Comparison of ENCODE assay signal across 20 mouse cellular contexts in genomic region chr15:23037561-23037960, GRCm38 (mm10).
DNase-seq lines count a peak whose midpoint lies in the region; ATAC-seq and TF ChIP-seq lines count a peak whose summit lies in the region.
"Had no signal": no experiment of that assay in that cellular context is flagged by ENCODE, and none has a peak within 500 bp of the region (broad histone marks: within the 10 kb centered on the region; RNA-seq: fewer than 3 reads in every experiment).

No protein-coding gene starts in this region.

- no peak overlapping the region for H3K9ac ChIP-seq in forebrain, postnatal 0 days
- H3K9ac ChIP-seq in forebrain, embryonic 11.5 days (ENCODE audit: low read length) = no peak overlapping the region
- no peak overlapping the region for H3K9ac ChIP-seq in stomach, embryonic 14.5 days (replicated peaks; ENCODE audit: low read depth, low read length)
- H3K9ac ChIP-seq in stomach, postnatal 0 days (ENCODE audit: low read length) = no peak overlapping the region
- peak overlapping the region; percentile 55 for H3K9ac ChIP-seq in hindbrain, embryonic 15.5 days
- H3K9ac ChIP-seq in neural tube, embryonic 15.5 days (replicated peaks) = peak overlapping the region; percentile 51; the same call in 1 of the 2 replicates
- H3K9ac ChIP-seq: embryonic facial prominence, embryonic 12.5 days; heart, embryonic 12.5 days; limb, embryonic 12.5 days; liver, embryonic 15.5 days had no signal

- TF ChIP-seq EP300 in stomach, postnatal 0 days (optimal IDR thresholded peaks at IDR 0.05) = no peak

- H3K27ac ChIP-seq in forebrain, postnatal 0 days (ENCODE audit: low read depth, low read length) = no peak overlapping the region
- H3K27ac ChIP-seq in forebrain, embryonic 11.5 days (ENCODE audit: low read depth, low read length) = no peak overlapping the region
- H3K27ac ChIP-seq in stomach, embryonic 14.5 days (ENCODE audit: low read length) = no peak overlapping the region
- H3K27ac ChIP-seq in stomach, postnatal 0 days (replicated peaks) = no peak overlapping the region
- H3K27ac ChIP-seq in hindbrain, embryonic 15.5 days (replicated peaks) = peak overlapping the region; percentile 26; the same call in 1 of the 2 replicates
- no peak overlapping the region; the same call in 1 of the 2 replicates for H3K27ac ChIP-seq in neural tube, embryonic 15.5 days (replicated peaks)
- H3K27ac ChIP-seq in heart, embryonic 10.5 days = no peak overlapping the region
- H3K27ac ChIP-seq: embryonic facial prominence, embryonic 12.5 days; limb, embryonic 12.5 days; liver, embryonic 15.5 days had no signal

- DNase-seq in forebrain, postnatal 0 days = no peak
- no peak for DNase-seq in forebrain, embryonic 11.5 days (ENCODE audit: low spot score)
- DNase-seq in stomach, postnatal 0 days (ENCODE audit: low spot score) = no peak
- DNase-seq in heart, embryonic 10.5 days (ENCODE audit: low spot score) = no peak
- DNase-seq in gastrocnemius, postnatal 36 days = no peak
- DNase-seq: gastrocnemius, postnatal 14 days; heart, postnatal 4 days; kidney, adult 8-10 months; kidney, postnatal 4 days; layer of hippocampus, postnatal 36 days; lung, postnatal 10 days; thymus, adult 2 months had no signal

- H3K27me3 ChIP-seq in forebrain, postnatal 0 days (ENCODE audit: insufficient read depth, low read length) = no peaks in the 10 kb centered on the region
- no peaks in the 10 kb centered on the region for H3K27me3 ChIP-seq in forebrain, embryonic 11.5 days (ENCODE audit: control insufficient read depth, insufficient read depth, low read length)
- no peaks in the 10 kb centered on the region for H3K27me3 ChIP-seq in stomach, embryonic 14.5 days (ENCODE audit: control insufficient read depth, insufficient read depth, low read length)
- no peaks in the 10 kb centered on the region for H3K27me3 ChIP-seq in stomach, postnatal 0 days (ENCODE audit: control insufficient read depth, insufficient read depth, low read length)
- H3K27me3 ChIP-seq in hindbrain, embryonic 15.5 days = no peaks in the 10 kb centered on the region
- no peaks in the 10 kb centered on the region for H3K27me3 ChIP-seq in neural tube, embryonic 15.5 days (replicated peaks)
- H3K27me3 ChIP-seq in heart, embryonic 10.5 days (ENCODE audit: insufficient read depth, poor library complexity, severe bottlenecking) = no peaks in the 10 kb centered on the region
- H3K27me3 ChIP-seq: embryonic facial prominence, embryonic 12.5 days; heart, embryonic 12.5 days; liver, embryonic 15.5 days had no signal

- H3K36me3 ChIP-seq in forebrain, postnatal 0 days (ENCODE audit: insufficient read depth) = no peaks in the 10 kb centered on the region
- H3K36me3 ChIP-seq in forebrain, embryonic 11.5 days (ENCODE audit: control insufficient read depth, insufficient read depth, low read length) = no peaks in the 10 kb centered on the region
- H3K36me3 ChIP-seq in stomach, embryonic 14.5 days (ENCODE audit: control insufficient read depth, insufficient read depth, low read length) = no peaks in the 10 kb centered on the region
- H3K36me3 ChIP-seq in stomach, postnatal 0 days (ENCODE audit: control insufficient read depth, insufficient read depth, low read length) = no peaks in the 10 kb centered on the region
- H3K36me3 ChIP-seq in hindbrain, embryonic 15.5 days = no peaks in the 10 kb centered on the region
- H3K36me3 ChIP-seq in neural tube, embryonic 15.5 days = no peaks in the 10 kb centered on the region
- H3K36me3 ChIP-seq in heart, embryonic 10.5 days = no peaks in the 10 kb centered on the region
- H3K36me3 ChIP-seq: embryonic facial prominence, embryonic 12.5 days; heart, embryonic 12.5 days; limb, embryonic 12.5 days; liver, embryonic 15.5 days had no signal

- intact Hi-C loops in gastrocnemius, postnatal 36 days (cut with DNase I) = no loop called here

- H3K4me1 ChIP-seq in forebrain, postnatal 0 days (ENCODE audit: insufficient read depth) = no peaks in the 10 kb centered on the region
- no peaks in the 10 kb centered on the region for H3K4me1 ChIP-seq in forebrain, embryonic 11.5 days (replicated peaks; ENCODE audit: control insufficient read depth, insufficient read depth, low read length)
- H3K4me1 ChIP-seq in stomach, embryonic 14.5 days (ENCODE audit: control insufficient read depth, insufficient read depth, low read length) = no peaks in the 10 kb centered on the region
- H3K4me1 ChIP-seq in stomach, postnatal 0 days (replicated peaks; ENCODE audit: control insufficient read depth, insufficient read depth) = no peaks in the 10 kb centered on the region
- peaks cover 7% of the 10 kb centered on the region for H3K4me1 ChIP-seq in hindbrain, embryonic 15.5 days (replicated peaks)
- H3K4me1 ChIP-seq in neural tube, embryonic 15.5 days = peaks cover 8% of the 10 kb centered on the region
- 0 out of 2 replicates have a peak, but pooled peaks cover 6% of the 10 kb centered on the region for H3K4me1 ChIP-seq in heart, embryonic 10.5 days
- H3K4me1 ChIP-seq: liver, embryonic 15.5 days had no signal

- no peaks in the 10 kb centered on the region for H3K9me3 ChIP-seq in forebrain, postnatal 0 days (ENCODE audit: low read length)
- no peaks in the 10 kb centered on the region for H3K9me3 ChIP-seq in forebrain, embryonic 11.5 days (ENCODE audit: control insufficient read depth, low read length)
- H3K9me3 ChIP-seq in stomach, embryonic 14.5 days (ENCODE audit: control insufficient read depth, low read depth, low read length) = no peaks in the 10 kb centered on the region
- no peaks in the 10 kb centered on the region for H3K9me3 ChIP-seq in stomach, postnatal 0 days (ENCODE audit: control insufficient read depth, low read length)
- H3K9me3 ChIP-seq in hindbrain, embryonic 15.5 days = no peaks in the 10 kb centered on the region
- no peaks in the 10 kb centered on the region for H3K9me3 ChIP-seq in neural tube, embryonic 15.5 days (replicated peaks)
- H3K9me3 ChIP-seq in heart, embryonic 10.5 days = no peaks in the 10 kb centered on the region
- H3K9me3 ChIP-seq: embryonic facial prominence, embryonic 12.5 days; heart, embryonic 12.5 days; limb, embryonic 12.5 days; liver, embryonic 15.5 days; megakaryocyte, embryonic 14.5 days had no signal

- peak overlapping the region; percentile 54 for H3K4me3 ChIP-seq in forebrain, postnatal 0 days (ENCODE audit: low read depth, low read length)
- no peak overlapping the region for H3K4me3 ChIP-seq in forebrain, embryonic 11.5 days (ENCODE audit: low read depth, low read length)
- H3K4me3 ChIP-seq in stomach, embryonic 14.5 days (ENCODE audit: low read depth, low read length) = peak overlapping the region; percentile 37; the same call in 1 of the 2 replicates
- no peak overlapping the region for H3K4me3 ChIP-seq in stomach, postnatal 0 days (ENCODE audit: low read depth, low read length)
- H3K4me3 ChIP-seq in hindbrain, embryonic 15.5 days = peak overlapping the region; percentile 51
- H3K4me3 ChIP-seq in neural tube, embryonic 15.5 days (replicated peaks) = peak overlapping the region; percentile 45
- no peak overlapping the region for H3K4me3 ChIP-seq in heart, embryonic 10.5 days
- H3K4me3 ChIP-seq: heart, embryonic 12.5 days; limb, embryonic 12.5 days; liver, embryonic 15.5 days; megakaryocyte, embryonic 14.5 days had no signal

- H3K4me2 ChIP-seq in forebrain, postnatal 0 days (ENCODE audit: low read depth) = peak overlapping the region; percentile 72
- no peak overlapping the region for H3K4me2 ChIP-seq in forebrain, embryonic 11.5 days (ENCODE audit: low read depth, low read length, severe bottlenecking)
- H3K4me2 ChIP-seq in stomach, embryonic 14.5 days (replicated peaks; ENCODE audit: low read depth, low read length) = peak overlapping the region; percentile 58
- no peak overlapping the region for H3K4me2 ChIP-seq in stomach, postnatal 0 days (replicated peaks; ENCODE audit: low read depth)
- H3K4me2 ChIP-seq in hindbrain, embryonic 15.5 days = peak overlapping the region; percentile 66
- peak overlapping the region; percentile 63 for H3K4me2 ChIP-seq in neural tube, embryonic 15.5 days
- H3K4me2 ChIP-seq: liver, embryonic 15.5 days had no signal

- no peak for ATAC-seq in forebrain, postnatal 0 days
- no peak for ATAC-seq in forebrain, embryonic 11.5 days (replicated peaks; ENCODE audit: low FRiP score)
- ATAC-seq in stomach, embryonic 14.5 days (ENCODE audit: insufficient number of reproducible peaks, insufficient read depth, low FRiP score, low read depth) = no peak
- ATAC-seq in stomach, postnatal 0 days (ENCODE audit: low FRiP score, low TSS enrichment) = no peak
- ATAC-seq in hindbrain, embryonic 15.5 days (ENCODE audit: low FRiP score, low read depth) = no peak
- no peak for ATAC-seq in neural tube, embryonic 15.5 days (ENCODE audit: low FRiP score)

- no peak for TF ChIP-seq CTCF in forebrain, postnatal 0 days (IDR thresholded peaks at IDR 0.05; ENCODE audit: low read depth)
- TF ChIP-seq CTCF in stomach, postnatal 0 days (IDR thresholded peaks at IDR 0.05; ENCODE audit: low read depth) = no peak

Comparison
In these comparisons a context has a peak if more than half of its experiments do, and no peak if none do; other contexts are left out.
1. H3K4me2 ChIP-seq: peak in forebrain, postnatal 0 days (single experiment), stomach, embryonic 14.5 days (single experiment), hindbrain, embryonic 15.5 days (single experiment) and neural tube, embryonic 15.5 days (single experiment); none in forebrain, embryonic 11.5 days (single experiment) and stomach, postnatal 0 days (single experiment).
2. H3K4me3 ChIP-seq: peak in forebrain, postnatal 0 days (single experiment), stomach, embryonic 14.5 days (single experiment), hindbrain, embryonic 15.5 days (single experiment) and neural tube, embryonic 15.5 days (single experiment); none in forebrain, embryonic 11.5 days (single experiment), stomach, postnatal 0 days (single experiment) and heart, embryonic 10.5 days (single experiment).
3. H3K9ac ChIP-seq: peak in hindbrain, embryonic 15.5 days (single experiment) and neural tube, embryonic 15.5 days (single experiment); none in forebrain, postnatal 0 days (single experiment), forebrain, embryonic 11.5 days (single experiment), stomach, embryonic 14.5 days (single experiment) and stomach, postnatal 0 days (single experiment).